Mouse (Mus musculus): ENCODE data around the gene Selenom.

- TF ChIP-seq ZC3H11A (IDR thresholded peaks at IDR 0.05; ENCODE audit: borderline replicate concordance, low read depth, low read length): peak; percentile 85; the same call in 1 of the 2 replicates
- no peak for TF ChIP-seq ZNF384 (IDR thresholded peaks at IDR 0.05; ENCODE audit: low read depth, low read length)
- no peak for TF ChIP-seq MAFK (IDR thresholded peaks at IDR 0.05; ENCODE audit: insufficient read depth, low read depth, low read length)
- no peak for TF ChIP-seq CHD2 (IDR thresholded peaks at IDR 0.05; ENCODE audit: low read depth, low read length)
Measured at GRCm38 (mm10) chr11:3472484-3472883, 42.0 kb upstream of the Selenom start.
